Mouse (Mus musculus) left cerebral cortex, adult 2 months (tissue): ENCODE data around the gene Ltbp1. TPM values are rescaled to one million over a fixed set of nuclear protein-coding genes. Genes with fewer than 3 reads are reported as not detected.

Experiments
- DNase-seq, 2 experiments: peaks; one replicate each; pipeline ENCODE4 v3.0.0; 2021 to 2022; ENCODE audit warnings: low spot score in 2 of 2, mixed read lengths in 1 of 2; ENCODE audit errors: extremely low spot score in 1 of 2
- H3K27ac ChIP-seq: fragments of 200-600 bp; 2 replicates; pipeline ENCODE4 v1.8.1; 2022
- H3K4me3 ChIP-seq: fragments of 200-600 bp; 2 replicates; pipeline ENCODE4 v1.8.1; 2022
- CTCF ChIP-seq: fragments of 200-600 bp; IDR thresholded peaks from 2 replicates; pipeline ENCODE4 v1.8.1; 2022; ENCODE audit warnings: antibody characterized with exemption, mild to moderate bottlenecking, moderate library complexity
- intact Hi-C: fragments of 180-260 bp; cut with DNase I; formaldehyde crosslinking; loops from one replicate; pipeline ENCODE4 v1.15.1; 2025
- total RNA-seq, 2 experiments: library from RNA; stranded (reverse); gene quantifications; 2 replicates each; pipeline ENCODE4 v1.2.3; 2021

Ltbp1 gene
- total RNA-seq, 2 experiments from 2014 or later = 8.5 to 9.3 TPM

- TF ChIP-seq CTCF = no peak
- no peak for DNase-seq
- Histone ChIP-seq H3K4me3 (no peak overlapping the region), H3K27ac (no peak overlapping the region)
- intact Hi-C loops = no loop called here
Observed at GRCm38 (mm10) chr17:74982880-74983279, 22.5 kb upstream of the Ltbp1 start.

- H3K27ac ChIP-seq = no peak overlapping the region
- no peak for TF ChIP-seq CTCF
- H3K4me3 ChIP-seq = no peak overlapping the region
- intact Hi-C loops = no loop called here
- DNase-seq = no peak
Observed at GRCm38 (mm10) chr17:74984071-74984470, 21.3 kb upstream of the Ltbp1 start.

GRCm38 (mm10) chr17:74984681-74985080, 20.7 kb upstream of the Ltbp1 start:
- intact Hi-C loops = no loop called here
- TF ChIP-seq CTCF = no peak
- Histone ChIP-seq H3K4me3 (no peak overlapping the region), H3K27ac (no peak overlapping the region)
- DNase-seq = no peak

- intact Hi-C loops = no loop called here
- Histone ChIP-seq H3K27ac (no peak overlapping the region), H3K4me3 (no peak overlapping the region)
- TF ChIP-seq CTCF = no peak
- DNase-seq = no peak
Observed at GRCm38 (mm10) chr17:74987067-74987466, 18.3 kb upstream of the Ltbp1 start.

- no peak for TF ChIP-seq CTCF
- intact Hi-C loops = loop anchor here (5.0 kb wide), 1 partner anchor 112 kb away; no protein-coding TSS in a partner anchor
- no peak for DNase-seq
- Histone ChIP-seq H3K27ac (no peak overlapping the region), H3K4me3 (no peak overlapping the region)
Observed at GRCm38 (mm10) chr17:74989691-74990090, 15.7 kb upstream of the Ltbp1 start.

GRCm38 (mm10) chr17:74990561-74990960, 14.8 kb upstream of the Ltbp1 start:
- TF ChIP-seq CTCF = no peak
- intact Hi-C loops = loop anchor here (5.0 kb wide), 1 partner anchor 113 kb away; no protein-coding TSS in a partner anchor
- Histone ChIP-seq H3K27ac (no peak overlapping the region), H3K4me3 (no peak overlapping the region)
- DNase-seq = no peak

- no peak overlapping the region for H3K4me3 ChIP-seq
- no peak for TF ChIP-seq CTCF
- H3K27ac ChIP-seq = no peak overlapping the region
- intact Hi-C loops = loop anchor here (5.0 kb wide), 1 partner anchor 117 kb away; no protein-coding TSS in a partner anchor
- no peak for DNase-seq
Observed at GRCm38 (mm10) chr17:74993726-74994581, 11.4 kb upstream of the Ltbp1 start.

- no peak overlapping the region for H3K27ac ChIP-seq
- no peak for TF ChIP-seq CTCF
- no peak for DNase-seq
- intact Hi-C loops = loop anchor here (5.0 kb wide), 1 partner anchor 117 kb away; no protein-coding TSS in a partner anchor
- H3K4me3 ChIP-seq = no peak overlapping the region
Observed at GRCm38 (mm10) chr17:74994582-74994893, 10.8 kb upstream of the Ltbp1 start.

GRCm38 (mm10) chr17:74995266-74995665, 10.1 kb upstream of the Ltbp1 start:
- intact Hi-C loops = no loop called here
- Histone ChIP-seq H3K4me3 (no peak overlapping the region), H3K27ac (no peak overlapping the region)
- TF ChIP-seq CTCF = no peak
- DNase-seq = no peak

GRCm38 (mm10) chr17:75000066-75000465, 5.3 kb upstream of the Ltbp1 start:
- intact Hi-C loops = no loop called here
- DNase-seq = no peak
- no peak for TF ChIP-seq CTCF
- Histone ChIP-seq H3K4me3 (no peak overlapping the region), H3K27ac (no peak overlapping the region)

GRCm38 (mm10) chr17:75004820-75005219, 548 bp upstream of the Ltbp1 start:
- peak; percentile 76 for TF ChIP-seq CTCF
- DNase-seq = peak; percentile 69 to 75
- intact Hi-C loops = loop anchor here (1.0 to 5.0 kb wide), 2 partner anchors 82 to 194 kb away; no protein-coding TSS in a partner anchor

More at GRCm38 (mm10) chr17:75004820-75005219, 548 bp upstream of the Ltbp1 start:
- Histone ChIP-seq H3K27ac (no peak overlapping the region), H3K4me3 (peak overlapping the region; percentile 66)
